Mouse (Mus musculus) heart, postnatal 0 days (tissue): ENCODE data around the gene Tssk4. TPM values are rescaled to one million over a fixed set of nuclear protein-coding genes. Genes with fewer than 3 reads are reported as not detected.

Source experiments
- ATAC-seq: fragments of 200-750 bp; cut with Nextera tagmentation; 2 replicates; pipeline ENCODE4 v1.8.0; 2017; ENCODE audit warnings: low read depth, moderate number of reproducible peaks, moderate library complexity; ENCODE audit not compliant: insufficient read depth
- DNase-seq: peaks from one replicate; pipeline ENCODE4 v3.0.0-alpha.2; 2016; ENCODE audit warnings: low spot score
- H3K27ac ChIP-seq: fragments of 300-500 bp; sonication (generic); 2 replicates; pipeline ENCODE4 v1.5.1; 2014; ENCODE audit warnings: low read depth, mild to moderate bottlenecking
- H3K27me3 ChIP-seq: fragments of 300-500 bp; sonication (generic); 2 replicates; pipeline ENCODE4 v1.6.1; 2014; ENCODE audit warnings: low read length, mixed read lengths; ENCODE audit not compliant: control insufficient read depth, insufficient read depth
- H3K36me3 ChIP-seq: fragments of 300-500 bp; sonication (generic); replicated peaks from 2 replicates; pipeline ENCODE4 v1.6.1; 2014; ENCODE audit warnings: low read length, mixed read lengths; ENCODE audit not compliant: control insufficient read depth, insufficient read depth
- H3K4me1 ChIP-seq: fragments of 300-500 bp; sonication (generic); 2 replicates; pipeline ENCODE4 v1.6.1; 2014; ENCODE audit warnings: antibody characterized with exemption; ENCODE audit not compliant: control insufficient read depth, insufficient read depth
- H3K4me2 ChIP-seq: fragments of 300-500 bp; sonication (generic); 2 replicates; pipeline ENCODE4 v1.6.1; 2014; ENCODE audit warnings: low read depth, mild to moderate bottlenecking, low read length, moderate library complexity
- H3K4me3 ChIP-seq: fragments of 300-500 bp; sonication (generic); 2 replicates; pipeline ENCODE4 v1.5.1; 2014; ENCODE audit warnings: low read depth, low read length
- H3K9ac ChIP-seq: fragments of 300-500 bp; sonication (generic); replicated peaks from 2 replicates; pipeline ENCODE4 v1.6.1; 2014; ENCODE audit warnings: low read depth, low read length, mixed read lengths
- H3K9me3 ChIP-seq: fragments of 300-500 bp; sonication (generic); replicated peaks from 2 replicates; pipeline ENCODE4 v1.6.1; 2016; ENCODE audit warnings: low read length; ENCODE audit not compliant: control insufficient read depth
- CTCF ChIP-seq: IDR thresholded peaks from 2 replicates; pipeline ENCODE4 v1.5.1; 2016; ENCODE audit warnings: antibody characterized with exemption, control low read depth, low read depth
- EP300 ChIP-seq: IDR thresholded peaks from 2 replicates; pipeline ENCODE4 v1.6.1; 2016; ENCODE audit warnings: antibody characterized with exemption, low read depth
- WGBS: fragments of 180-500 bp; shearing (Covaris S2); extraction: QIAGEN DNeasy Blood & Tissue Kit; methylation state at CpG from one replicate; pipeline ENCODE4 v1.1.7; 2014; 5-methylcytosine and 5-hydroxymethylcytosine counted together
- polyA plus RNA-seq: library from polyadenylated mRNA; unstranded; fragments of >200 nt; fragmentation: Nextera tagmentation; extraction: Ambion mirVana; gene quantifications from 2 replicates; pipeline ENCODE4 v1.2.1, GENCODE M21; 2015
- total RNA-seq: library from RNA; depleted of rRNA; stranded (reverse); fragments of >200 nt; gene quantifications from 2 replicates; pipeline ENCODE4 v1.2.3, GENCODE M21; 2014; ENCODE audit warnings: low replicate concordance

Tssk4 gene
- total and polyA plus RNA-seq, 2 experiments from 2014 or later = 0.31 TPM; not detected in 1

- TF ChIP-seq EP300 (no peak), CTCF (no peak)
- ATAC-seq (no peak), DNase-seq (no peak)
- WGBS = 92% methylated on average over 6 of the region's 6 CpGs
- Histone ChIP-seq H3K9me3 (no peaks in the 10 kb centered on the region), H3K27me3 (no peaks in the 10 kb centered on the region), H3K36me3 (peaks cover 55% of the 10 kb centered on the region), H3K4me3 (no peak overlapping the region), H3K4me1 (peaks cover 3% of the 10 kb centered on the region; the same call in 1 of the 2 replicates), H3K9ac (no peak overlapping the region), H3K27ac (no peak overlapping the region), H3K4me2 (no peak overlapping the region)
These were observed 41.6 kb upstream of the Tssk4 start for GRCm38 (mm10) chr14:55608339-55608738.

- ATAC-seq = no peak
- TF ChIP-seq EP300 (no peak), CTCF (no peak)
- no peaks in the 10 kb centered on the region for H3K4me1 ChIP-seq
- H3K9ac ChIP-seq = no peak overlapping the region
- DNase-seq = no peak
- no peaks in the 10 kb centered on the region for H3K9me3 ChIP-seq
- WGBS = 21% methylated on average over 6 of the region's 6 CpGs
- H3K4me3 ChIP-seq = no peak overlapping the region
- no peaks in the 10 kb centered on the region for H3K27me3 ChIP-seq
- no peak overlapping the region for H3K27ac ChIP-seq
- H3K4me2 ChIP-seq = no peak overlapping the region
- peaks cover 25% of the 10 kb centered on the region for H3K36me3 ChIP-seq
These were observed 36.6 kb upstream of the Tssk4 start for GRCm38 (mm10) chr14:55613346-55613745.

- Histone ChIP-seq H3K4me1 (no peaks in the 10 kb centered on the region; the same call in 1 of the 2 replicates), H3K27me3 (no peaks in the 10 kb centered on the region), H3K36me3 (peaks cover 12% of the 10 kb centered on the region), H3K9ac (no peak overlapping the region), H3K9me3 (no peaks in the 10 kb centered on the region), H3K27ac (no peak overlapping the region), H3K4me2 (no peak overlapping the region), H3K4me3 (no peak overlapping the region)
- TF ChIP-seq CTCF = no peak
- TF ChIP-seq EP300 = no peak
- ATAC-seq (no peak), DNase-seq (no peak)
- WGBS = 62% methylated on average over 7 of the region's 7 CpGs
These were observed 35.3 kb upstream of the Tssk4 start for GRCm38 (mm10) chr14:55614565-55615178.

- H3K4me1 ChIP-seq = no peaks in the 10 kb centered on the region; the same call in 1 of the 2 replicates
- peaks cover 1% of the 10 kb centered on the region; the same call in 1 of the 2 replicates for H3K36me3 ChIP-seq
- ATAC-seq = no peak
- no peaks in the 10 kb centered on the region for H3K9me3 ChIP-seq
- no peak for TF ChIP-seq EP300
- TF ChIP-seq CTCF = no peak
- no peak overlapping the region for H3K27ac ChIP-seq
- no peaks in the 10 kb centered on the region for H3K27me3 ChIP-seq
- no peak overlapping the region for H3K4me2 ChIP-seq
- DNase-seq = no peak
- 49% methylated on average over 2 of the region's 2 CpGs for WGBS
- H3K4me3 ChIP-seq = no peak overlapping the region
- no peak overlapping the region for H3K9ac ChIP-seq
These were observed 34.1 kb upstream of the Tssk4 start for GRCm38 (mm10) chr14:55615876-55616275.

- Histone ChIP-seq H3K27me3 (no peaks in the 10 kb centered on the region), H3K4me2 (no peak overlapping the region), H3K27ac (no peak overlapping the region), H3K4me3 (no peak overlapping the region), H3K9ac (no peak overlapping the region), H3K36me3 (no peaks in the 10 kb centered on the region), H3K4me1 (no peaks in the 10 kb centered on the region; the same call in 1 of the 2 replicates), H3K9me3 (no peaks in the 10 kb centered on the region)
- DNase-seq = no peak
- TF ChIP-seq EP300 (no peak), CTCF (no peak)
- 76% methylated on average over 2 of the region's 2 CpGs for WGBS
- ATAC-seq = no peak
These were observed 33.1 kb upstream of the Tssk4 start for GRCm38 (mm10) chr14:55616844-55617243.

GRCm38 (mm10) chr14:55617822-55618221 is 32.2 kb upstream of the Tssk4 start, which contains the start of gene Rec8:
TSS of gene Rec8 (plus strand) at chr14:55618037.
- Histone ChIP-seq H3K36me3 (no peaks in the 10 kb centered on the region), H3K9me3 (no peaks in the 10 kb centered on the region), H3K27ac (no peak within 1 kb of the TSS), H3K4me2 (peak within 1 kb of the TSS; percentile 48), H3K4me1 (no peaks in the 10 kb centered on the region; the same call in 1 of the 2 replicates), H3K9ac (no peak within 1 kb of the TSS), H3K4me3 (peak within 1 kb of the TSS; percentile 14; the same call in 1 of the 2 replicates), H3K27me3 (no peaks in the 10 kb centered on the region)
- TF ChIP-seq EP300 (no peak), CTCF (peak; percentile 43)
- whole genome bisulfite sequencing = 13% methylated on average over 21 of the region's 21 CpGs
- DNase-seq (peak; percentile 76), ATAC-seq (peak; percentile 88)
